Comparison of ENCODE assay signal across 8 mouse cellular contexts in the genomic region with DNA sequence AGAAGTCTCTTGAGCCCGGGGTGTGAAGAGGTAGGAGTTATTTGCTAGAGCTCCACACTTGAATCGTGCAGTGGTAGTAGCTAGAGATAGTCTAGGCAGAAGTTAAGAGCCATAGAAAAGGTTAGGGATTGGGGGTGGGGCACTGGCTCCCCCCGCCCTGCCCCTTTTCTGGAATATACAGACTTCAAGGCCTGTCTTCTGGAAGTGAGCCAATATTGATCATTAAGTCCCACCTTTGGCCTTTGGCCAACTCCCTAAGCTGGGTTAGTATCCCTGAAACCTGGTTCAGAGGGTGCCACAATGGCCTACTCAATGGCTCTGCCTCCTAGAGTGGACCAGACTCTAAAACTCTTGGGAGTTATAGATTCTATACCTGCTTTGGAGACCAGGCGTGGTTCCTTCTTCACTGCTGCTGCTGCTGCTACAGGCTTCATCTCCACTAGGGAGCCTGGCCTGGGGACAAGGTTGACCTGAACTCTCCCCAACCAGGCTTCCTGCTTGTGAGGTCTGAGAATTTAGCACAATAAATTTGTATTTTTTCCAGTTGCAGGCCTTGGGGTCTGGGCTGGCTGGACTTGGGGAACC. TPM values are rescaled to one million over a fixed set of nuclear protein-coding genes. Genes with fewer than 3 reads are reported as not detected.
DNase-seq lines count a peak whose midpoint lies in the region; ATAC-seq lines count a peak whose summit lies in the region.

No protein-coding gene starts in this region.

- H3K9ac ChIP-seq in midbrain, embryonic 16.5 days (ENCODE audit: low read depth, low read length) = no peak overlapping the region
- no peak overlapping the region for H3K9ac ChIP-seq in intestine, embryonic 14.5 days (ENCODE audit: low read length)
- H3K9ac ChIP-seq in neural tube, embryonic 15.5 days (replicated peaks) = no peak overlapping the region

- ATAC-seq in frontal cortex, adult (ENCODE audit: low TSS enrichment) = 0 out of 2 replicates have a peak, but pooled peaks have one; percentile 36
- no peak for ATAC-seq in midbrain, embryonic 16.5 days
- ATAC-seq in intestine, embryonic 14.5 days (replicated peaks; ENCODE audit: low FRiP score, low TSS enrichment, low read depth) = no peak
- ATAC-seq in neural tube, embryonic 15.5 days (ENCODE audit: low FRiP score) = no peak

- H3K4me1 ChIP-seq in midbrain, embryonic 10.5 days = peaks cover 53% of the 10 kb centered on the region
- peaks cover 16% of the 10 kb centered on the region for H3K4me1 ChIP-seq in midbrain, embryonic 16.5 days (ENCODE audit: control insufficient read depth, insufficient read depth, low read length)
- H3K4me1 ChIP-seq in intestine, embryonic 14.5 days (replicated peaks; ENCODE audit: control insufficient read depth, insufficient read depth, low read length) = 0 out of 2 replicates have a peak, but pooled peaks cover 18% of the 10 kb centered on the region
- H3K4me1 ChIP-seq in neural tube, embryonic 15.5 days = peaks cover 35% of the 10 kb centered on the region

- no peaks in the 10 kb centered on the region for H3K36me3 ChIP-seq in midbrain, embryonic 10.5 days
- no peaks in the 10 kb centered on the region for H3K36me3 ChIP-seq in midbrain, embryonic 16.5 days (ENCODE audit: control insufficient read depth, insufficient read depth, low read length)
- no peaks in the 10 kb centered on the region for H3K36me3 ChIP-seq in intestine, embryonic 14.5 days (ENCODE audit: control insufficient read depth, insufficient read depth, low read length)
- H3K36me3 ChIP-seq in neural tube, embryonic 15.5 days = no peaks in the 10 kb centered on the region

- H3K9me3 ChIP-seq in midbrain, embryonic 10.5 days (replicated peaks) = no peaks in the 10 kb centered on the region
- H3K9me3 ChIP-seq in midbrain, embryonic 16.5 days (replicated peaks; ENCODE audit: control insufficient read depth, low read length, poor library complexity, severe bottlenecking) = no peaks in the 10 kb centered on the region
- no peaks in the 10 kb centered on the region for H3K9me3 ChIP-seq in intestine, embryonic 14.5 days (ENCODE audit: control insufficient read depth, low read length)
- no peaks in the 10 kb centered on the region for H3K9me3 ChIP-seq in neural tube, embryonic 15.5 days (replicated peaks)

- H3K4me3 ChIP-seq in midbrain, embryonic 10.5 days = peak overlapping the region; percentile 12; the same call in 1 of the 2 replicates
- H3K4me3 ChIP-seq in midbrain, embryonic 16.5 days (ENCODE audit: low read depth, low read length) = no peak overlapping the region
- H3K4me3 ChIP-seq in intestine, embryonic 14.5 days (ENCODE audit: low read depth, low read length) = peak overlapping the region; percentile 26; the same call in 1 of the 2 replicates
- 0 out of 2 replicates have a peak overlapping the region, but pooled peaks have one; percentile 29 for H3K4me3 ChIP-seq in neural tube, embryonic 15.5 days (replicated peaks)

- no peak for DNase-seq in frontal cortex, postnatal 25 days (ENCODE audit: low spot score in 2 of 2)
- no peak for DNase-seq in midbrain, embryonic 10.5 days (ENCODE audit: low spot score)
- no peak for DNase-seq in intestine, embryonic 14.5 days (ENCODE audit: low spot score)
- DNase-seq in right cerebral cortex, postnatal 36 days (ENCODE audit: low spot score in 2 of 2) = no peak
- no peak for DNase-seq in adrenal gland, adult 8-10 months

- no peak overlapping the region for H3K27ac ChIP-seq in midbrain, embryonic 10.5 days (replicated peaks)
- no peak overlapping the region for H3K27ac ChIP-seq in midbrain, embryonic 16.5 days (ENCODE audit: low read length)
- no peak overlapping the region for H3K27ac ChIP-seq in intestine, embryonic 14.5 days (ENCODE audit: low read depth)
- no peak overlapping the region for H3K27ac ChIP-seq in neural tube, embryonic 15.5 days (replicated peaks)

- peaks cover 90% of the 10 kb centered on the region for H3K27me3 ChIP-seq in midbrain, embryonic 10.5 days (ENCODE audit: low read depth, poor library complexity, severe bottlenecking)
- H3K27me3 ChIP-seq in midbrain, embryonic 16.5 days (ENCODE audit: control insufficient read depth, insufficient read depth, low read depth, low read length) = peaks cover 37% of the 10 kb centered on the region
- peaks cover 57% of the 10 kb centered on the region for H3K27me3 ChIP-seq in intestine, embryonic 14.5 days (replicated peaks; ENCODE audit: control insufficient read depth, insufficient read depth, low read length)
- peaks cover 74% of the 10 kb centered on the region for H3K27me3 ChIP-seq in neural tube, embryonic 15.5 days (replicated peaks)

- no peak overlapping the region for H3K4me2 ChIP-seq in midbrain, embryonic 16.5 days (ENCODE audit: low read length)
- H3K4me2 ChIP-seq in intestine, embryonic 14.5 days (ENCODE audit: low read length) = peak overlapping the region; percentile 50
- H3K4me2 ChIP-seq in neural tube, embryonic 15.5 days = peak overlapping the region; percentile 63

- 87% methylated on average over 4 of the region's 4 CpGs for WGBS in midbrain, embryonic 10.5 days
- WGBS in midbrain, embryonic 16.5 days = 88% methylated on average over 4 of the region's 4 CpGs
- WGBS in intestine, embryonic 14.5 days = 82% methylated on average over 4 of the region's 4 CpGs
- WGBS in neural tube, embryonic 15.5 days = 90% methylated on average over 4 of the region's 4 CpGs

RNA-seq across cellular contexts. Expression of a gene that starts 1.8 kb away (rescaled TPM):
- 4.8 and 5.0 TPM in 2 replicates for polyA plus RNA-seq in midbrain, embryonic 10.5 days (2016; fragmentation: Nextera tagmentation; extraction: Ambion mirVana)
- 5.1 and 5.3 TPM in 2 replicates for polyA plus RNA-seq in midbrain, embryonic 16.5 days (2015; fragmentation: Nextera tagmentation; extraction: Ambion mirVana)
- polyA plus RNA-seq in intestine, embryonic 14.5 days (2014; fragmentation: Nextera tagmentation; extraction: Ambion mirVana) = 11.7 and 12.2 TPM in 2 replicates
- 5.2 and 6.6 TPM in 2 replicates for polyA plus RNA-seq in neural tube, embryonic 15.5 days (2015; fragmentation: Nextera tagmentation; extraction: Ambion mirVana)
- 10 to 100 TPM in 2 of 4 experiments, 1 to 10 TPM in 2; 6.4 to 25.1 (median 10.5) TPM for total RNA-seq in adrenal gland, adult 8-10 months (2022)

RNA-seq across cellular contexts. Expression of a gene that starts 6.9 kb away (rescaled TPM):
- polyA plus RNA-seq in midbrain, embryonic 10.5 days (2016; fragmentation: Nextera tagmentation; extraction: Ambion mirVana) = 16.0 and 18.9 TPM in 2 replicates
- polyA plus RNA-seq in midbrain, embryonic 16.5 days (2015; fragmentation: Nextera tagmentation; extraction: Ambion mirVana) = 12.7 and 13.6 TPM in 2 replicates
- polyA plus RNA-seq in intestine, embryonic 14.5 days (2014; fragmentation: Nextera tagmentation; extraction: Ambion mirVana) = 13.6 and 14.1 TPM in 2 replicates
- polyA plus RNA-seq in neural tube, embryonic 15.5 days (2015; fragmentation: Nextera tagmentation; extraction: Ambion mirVana) = 12.4 and 14.3 TPM in 2 replicates
- total RNA-seq in adrenal gland, adult 8-10 months (2022) = 1 to 10 TPM; 4.4 to 9.4 (median 6.6) TPM

RNA-seq across cellular contexts. Expression of a gene that starts 10.0 kb away (rescaled TPM):
- polyA plus RNA-seq in midbrain, embryonic 10.5 days (2016; fragmentation: Nextera tagmentation; extraction: Ambion mirVana) = 241 and 244 TPM in 2 replicates
- polyA plus RNA-seq in midbrain, embryonic 16.5 days (2015; fragmentation: Nextera tagmentation; extraction: Ambion mirVana) = 165 and 167 TPM in 2 replicates
- polyA plus RNA-seq in intestine, embryonic 14.5 days (2014; fragmentation: Nextera tagmentation; extraction: Ambion mirVana) = 159 and 164 TPM in 2 replicates
- polyA plus RNA-seq in neural tube, embryonic 15.5 days (2015; fragmentation: Nextera tagmentation; extraction: Ambion mirVana) = 153 and 167 TPM in 2 replicates
- 10 to 100 TPM; 38.2 to 52.6 (median 44.5) TPM for total RNA-seq in adrenal gland, adult 8-10 months (2022)

RNA-seq across cellular contexts. Expression of a gene that starts 11.9 kb away (rescaled TPM):
- polyA plus RNA-seq in midbrain, embryonic 10.5 days (2016; fragmentation: Nextera tagmentation; extraction: Ambion mirVana) = 9.6 and 10.7 TPM in 2 replicates
- 12.0 and 12.7 TPM in 2 replicates for polyA plus RNA-seq in midbrain, embryonic 16.5 days (2015; fragmentation: Nextera tagmentation; extraction: Ambion mirVana)
- polyA plus RNA-seq in intestine, embryonic 14.5 days (2014; fragmentation: Nextera tagmentation; extraction: Ambion mirVana) = 9.0 and 9.5 TPM in 2 replicates
- polyA plus RNA-seq in neural tube, embryonic 15.5 days (2015; fragmentation: Nextera tagmentation; extraction: Ambion mirVana) = 13.1 and 16.0 TPM in 2 replicates
- 1 to 10 TPM; 3.9 to 6.7 (median 5.3) TPM for total RNA-seq in adrenal gland, adult 8-10 months (2022)

RNA-seq across cellular contexts. Expression of a gene that starts 11.9 kb away (rescaled TPM):
- 104 and 128 TPM in 2 replicates for polyA plus RNA-seq in midbrain, embryonic 10.5 days (2016; fragmentation: Nextera tagmentation; extraction: Ambion mirVana)
- polyA plus RNA-seq in midbrain, embryonic 16.5 days (2015; fragmentation: Nextera tagmentation; extraction: Ambion mirVana) = 368 and 379 TPM in 2 replicates
- 153 and 165 TPM in 2 replicates for polyA plus RNA-seq in intestine, embryonic 14.5 days (2014; fragmentation: Nextera tagmentation; extraction: Ambion mirVana)
- polyA plus RNA-seq in neural tube, embryonic 15.5 days (2015; fragmentation: Nextera tagmentation; extraction: Ambion mirVana) = 384 and 458 TPM in 2 replicates
- 100 to 1,000 TPM; 152 to 326 (median 207) TPM for total RNA-seq in adrenal gland, adult 8-10 months (2022)
